Mouse (Mus musculus) heart, postnatal 0 days (tissue): Measurements from ENCODE around the gene Tmod2. TPM values are rescaled to one million over a fixed set of nuclear protein-coding genes. Genes with fewer than 3 reads are reported as not detected.
"Not testable (repeated sequence)": the region's sequence is repeated elsewhere in the genome, so short reads cannot be mapped to it uniquely, and the experiment has no call there.

Experiments used
- ATAC-seq: fragments of 200-750 bp; cut with Nextera tagmentation; 2 replicates; pipeline ENCODE4 v1.8.0; 2017; ENCODE audit warnings: low read depth, moderate number of reproducible peaks, moderate library complexity; ENCODE audit not compliant: insufficient read depth
- DNase-seq: peaks from one replicate; pipeline ENCODE4 v3.0.0-alpha.2; 2016; ENCODE audit warnings: low spot score
- H3K27ac ChIP-seq: fragments of 300-500 bp; sonication (generic); 2 replicates; pipeline ENCODE4 v1.5.1; 2014; ENCODE audit warnings: low read depth, mild to moderate bottlenecking
- H3K27me3 ChIP-seq: fragments of 300-500 bp; sonication (generic); 2 replicates; pipeline ENCODE4 v1.6.1; 2014; ENCODE audit warnings: low read length, mixed read lengths; ENCODE audit not compliant: control insufficient read depth, insufficient read depth
- H3K36me3 ChIP-seq: fragments of 300-500 bp; sonication (generic); replicated peaks from 2 replicates; pipeline ENCODE4 v1.6.1; 2014; ENCODE audit warnings: low read length, mixed read lengths; ENCODE audit not compliant: control insufficient read depth, insufficient read depth
- H3K4me1 ChIP-seq: fragments of 300-500 bp; sonication (generic); 2 replicates; pipeline ENCODE4 v1.6.1; 2014; ENCODE audit warnings: antibody characterized with exemption; ENCODE audit not compliant: control insufficient read depth, insufficient read depth
- H3K4me2 ChIP-seq: fragments of 300-500 bp; sonication (generic); 2 replicates; pipeline ENCODE4 v1.6.1; 2014; ENCODE audit warnings: low read depth, mild to moderate bottlenecking, low read length, moderate library complexity
- H3K4me3 ChIP-seq: fragments of 300-500 bp; sonication (generic); 2 replicates; pipeline ENCODE4 v1.5.1; 2014; ENCODE audit warnings: low read depth, low read length
- H3K9ac ChIP-seq: fragments of 300-500 bp; sonication (generic); replicated peaks from 2 replicates; pipeline ENCODE4 v1.6.1; 2014; ENCODE audit warnings: low read depth, low read length, mixed read lengths
- H3K9me3 ChIP-seq: fragments of 300-500 bp; sonication (generic); replicated peaks from 2 replicates; pipeline ENCODE4 v1.6.1; 2016; ENCODE audit warnings: low read length; ENCODE audit not compliant: control insufficient read depth
- CTCF ChIP-seq: IDR thresholded peaks from 2 replicates; pipeline ENCODE4 v1.5.1; 2016; ENCODE audit warnings: antibody characterized with exemption, control low read depth, low read depth
- EP300 ChIP-seq: IDR thresholded peaks from 2 replicates; pipeline ENCODE4 v1.6.1; 2016; ENCODE audit warnings: antibody characterized with exemption, low read depth
- WGBS: fragments of 180-500 bp; shearing (Covaris S2); extraction: QIAGEN DNeasy Blood & Tissue Kit; methylation state at CpG from one replicate; pipeline ENCODE4 v1.1.7; 2014; 5-methylcytosine and 5-hydroxymethylcytosine counted together
- polyA plus RNA-seq: library from polyadenylated mRNA; unstranded; fragments of >200 nt; fragmentation: Nextera tagmentation; extraction: Ambion mirVana; gene quantifications from 2 replicates; pipeline ENCODE4 v1.2.1, GENCODE M21; 2015
- total RNA-seq: library from RNA; depleted of rRNA; stranded (reverse); fragments of >200 nt; gene quantifications from 2 replicates; pipeline ENCODE4 v1.2.3, GENCODE M21; 2014; ENCODE audit warnings: low replicate concordance; rRNA removed

Tmod2 gene
- 2.2 and 3.5 TPM in 2 replicates for total RNA-seq
- polyA plus RNA-seq = 4.3 and 4.7 TPM in 2 replicates

GRCm38 (mm10) chr9:75610571-75611493, at the start of gene Tmod2:
TSS of gene Tmod2 (minus strand) at chr9:75611325.
- H3K36me3 ChIP-seq = no peaks in the 10 kb centered on the region
- H3K9me3 ChIP-seq = no peaks in the 10 kb centered on the region
- ATAC-seq (peak; percentile 77), DNase-seq (peak; percentile 24)
- H3K4me2 ChIP-seq = peak within 1 kb of the TSS; percentile 99
- H3K27me3 ChIP-seq = peaks cover 26% of the 10 kb centered on the region
- TF ChIP-seq EP300 (no peak), CTCF (no peak)
- H3K9ac ChIP-seq = peak within 1 kb of the TSS; percentile 52; the same call in 1 of the 2 replicates
- 1% methylated on average over 64 of the region's 74 CpGs for WGBS
- no peak within 1 kb of the TSS for H3K27ac ChIP-seq
- H3K4me3 ChIP-seq = peak within 1 kb of the TSS; percentile 69
- no peaks in the 10 kb centered on the region for H3K4me1 ChIP-seq

GRCm38 (mm10) chr9:75660917-75661316, 49.8 kb upstream of the Tmod2 start:
- WGBS = 61% methylated on average over 8 of the region's 8 CpGs
- Histone ChIP-seq H3K9me3 (no peaks in the 10 kb centered on the region), H3K27ac (no peak overlapping the region), H3K36me3 (no peaks in the 10 kb centered on the region), H3K27me3 (no peaks in the 10 kb centered on the region), H3K4me1 (no peaks in the 10 kb centered on the region), H3K4me3 (no peak overlapping the region), H3K4me2 (no peak overlapping the region), H3K9ac (no peak overlapping the region)
- DNase-seq = no peak
- TF ChIP-seq CTCF = no peak
- TF ChIP-seq EP300 = no peak
- no peak for ATAC-seq

DNA sequence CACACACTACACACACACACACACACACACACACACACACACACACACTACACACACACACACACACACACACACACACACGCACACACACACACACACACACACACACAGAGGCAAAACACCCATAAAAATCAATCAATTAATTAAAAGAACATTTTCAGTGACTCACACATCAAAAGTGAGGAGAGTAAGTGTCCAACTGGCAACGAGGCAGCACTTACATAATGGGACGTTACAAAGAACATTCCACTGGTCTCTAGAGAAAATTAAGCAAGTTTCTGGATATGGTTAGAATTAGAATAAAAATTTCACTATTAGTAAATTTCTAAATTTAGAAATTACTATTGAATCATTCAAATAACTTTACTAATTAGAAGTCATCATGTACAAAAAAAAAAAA, 45.3 kb upstream of the Tmod2 start:
- H3K9me3 ChIP-seq, H3K27ac ChIP-seq, H3K27me3 ChIP-seq, H3K4me1 ChIP-seq, H3K4me3 ChIP-seq, ATAC-seq, H3K4me2 ChIP-seq, H3K9ac ChIP-seq, DNase-seq, H3K36me3 ChIP-seq: not testable (repeated sequence)
- WGBS = 58% methylated on average over 3 of the region's 3 CpGs

DNA sequence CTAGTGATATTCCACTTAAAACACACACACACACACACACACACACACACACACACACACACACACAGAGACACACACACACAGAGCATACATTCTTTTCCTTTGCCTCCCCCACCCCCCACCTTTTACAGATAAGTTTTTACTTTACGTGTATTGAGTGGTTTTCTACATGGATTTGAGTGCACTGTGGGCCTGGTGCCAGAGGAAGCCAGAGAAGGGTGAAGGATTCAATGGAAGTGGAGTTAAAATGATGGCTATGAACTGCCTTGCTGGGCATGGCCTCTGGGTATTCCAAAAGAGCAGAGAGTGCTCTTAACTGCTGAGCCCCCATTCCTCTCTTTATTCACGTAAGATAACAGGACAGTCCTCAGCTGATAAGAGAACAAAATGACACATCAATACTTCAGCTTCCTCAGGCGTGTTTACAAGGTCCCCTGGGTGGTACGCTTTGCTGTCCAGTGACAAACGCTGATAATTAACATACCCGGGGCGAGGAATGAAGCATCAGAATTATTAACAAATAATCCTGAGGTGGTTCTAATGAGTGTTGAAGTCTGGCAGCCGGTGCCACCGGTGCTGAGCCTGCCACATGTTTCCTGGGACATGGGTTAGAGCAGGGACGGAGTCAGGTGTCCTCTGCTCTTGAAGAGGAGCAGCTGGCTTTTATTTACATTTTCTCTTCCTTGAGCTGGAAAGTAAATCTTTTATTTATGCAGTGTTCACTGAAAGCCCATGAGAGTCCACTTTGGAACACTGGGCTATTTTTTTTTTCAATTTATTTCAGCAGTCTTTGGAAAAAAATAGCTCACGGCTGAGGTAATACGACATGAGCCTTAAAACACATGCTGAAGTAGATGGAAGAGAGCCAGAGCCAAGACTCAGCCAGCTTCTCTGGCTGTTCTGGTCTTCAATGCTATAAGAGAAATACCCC, 43.1 kb upstream of the Tmod2 start:
- WGBS = 12% methylated on average over 12 of the region's 12 CpGs
- peak overlapping the region; percentile 34; the same call in 1 of the 2 replicates for H3K27ac ChIP-seq
- H3K27me3 ChIP-seq = no peaks in the 10 kb centered on the region
- no peak overlapping the region for H3K4me3 ChIP-seq
- H3K4me1 ChIP-seq = 0 out of 2 replicates have a peak, but pooled peaks cover 4% of the 10 kb centered on the region
- ATAC-seq (peak; percentile 36), DNase-seq (peak; percentile 22)
- H3K4me2 ChIP-seq = no peak overlapping the region
- H3K36me3 ChIP-seq = no peaks in the 10 kb centered on the region
- no peaks in the 10 kb centered on the region for H3K9me3 ChIP-seq
- TF ChIP-seq EP300 (no peak), CTCF (no peak)
- H3K9ac ChIP-seq = no peak overlapping the region

- H3K36me3 ChIP-seq = no peaks in the 10 kb centered on the region
- no peaks in the 10 kb centered on the region for H3K9me3 ChIP-seq
- H3K4me2 ChIP-seq = no peak overlapping the region
- no peak overlapping the region for H3K4me3 ChIP-seq
- peak overlapping the region; percentile 21; the same call in 1 of the 2 replicates for H3K27ac ChIP-seq
- no peaks in the 10 kb centered on the region for H3K4me1 ChIP-seq
- 51% methylated on average over 3 of the region's 3 CpGs for WGBS
- H3K27me3 ChIP-seq = no peaks in the 10 kb centered on the region
- DNase-seq (no peak), ATAC-seq (no peak)
- TF ChIP-seq CTCF (no peak), EP300 (no peak)
- no peak overlapping the region; the same call in 1 of the 2 replicates for H3K9ac ChIP-seq
These were observed 34.3 kb upstream of the Tmod2 start for GRCm38 (mm10) chr9:75645405-75645804.
